Mouse (Mus musculus) lung, postnatal 36 days (tissue): ENCODE results near the gene Pwwp2b.

Source experiments
- DNase-seq: peaks from one replicate; pipeline ENCODE4 v3.0.0; 2022; ENCODE audit warnings: mixed read lengths

The Pwwp2b gene

DNA sequence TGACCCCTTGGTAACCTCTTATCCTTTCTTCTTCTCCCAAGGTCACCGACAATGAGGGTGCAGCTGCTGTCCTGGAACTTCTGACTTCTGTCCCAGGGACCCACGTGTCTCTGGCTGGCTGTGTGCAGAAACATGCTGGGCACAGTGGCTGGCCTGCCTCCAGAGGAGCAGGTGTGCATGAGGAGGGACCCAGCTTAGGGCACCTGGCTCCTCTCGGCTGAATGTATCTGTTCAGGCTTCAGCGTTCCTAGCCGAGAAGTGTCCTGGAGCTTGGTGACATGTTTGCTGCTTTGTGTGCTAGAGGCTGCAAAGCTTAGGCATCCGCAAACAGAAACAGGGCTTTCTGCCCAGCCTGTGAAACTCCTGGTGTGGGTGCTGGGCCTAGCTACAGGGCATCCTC, 18.1 kb downstream of the Pwwp2b start:
- no peak for DNase-seq

DNA sequence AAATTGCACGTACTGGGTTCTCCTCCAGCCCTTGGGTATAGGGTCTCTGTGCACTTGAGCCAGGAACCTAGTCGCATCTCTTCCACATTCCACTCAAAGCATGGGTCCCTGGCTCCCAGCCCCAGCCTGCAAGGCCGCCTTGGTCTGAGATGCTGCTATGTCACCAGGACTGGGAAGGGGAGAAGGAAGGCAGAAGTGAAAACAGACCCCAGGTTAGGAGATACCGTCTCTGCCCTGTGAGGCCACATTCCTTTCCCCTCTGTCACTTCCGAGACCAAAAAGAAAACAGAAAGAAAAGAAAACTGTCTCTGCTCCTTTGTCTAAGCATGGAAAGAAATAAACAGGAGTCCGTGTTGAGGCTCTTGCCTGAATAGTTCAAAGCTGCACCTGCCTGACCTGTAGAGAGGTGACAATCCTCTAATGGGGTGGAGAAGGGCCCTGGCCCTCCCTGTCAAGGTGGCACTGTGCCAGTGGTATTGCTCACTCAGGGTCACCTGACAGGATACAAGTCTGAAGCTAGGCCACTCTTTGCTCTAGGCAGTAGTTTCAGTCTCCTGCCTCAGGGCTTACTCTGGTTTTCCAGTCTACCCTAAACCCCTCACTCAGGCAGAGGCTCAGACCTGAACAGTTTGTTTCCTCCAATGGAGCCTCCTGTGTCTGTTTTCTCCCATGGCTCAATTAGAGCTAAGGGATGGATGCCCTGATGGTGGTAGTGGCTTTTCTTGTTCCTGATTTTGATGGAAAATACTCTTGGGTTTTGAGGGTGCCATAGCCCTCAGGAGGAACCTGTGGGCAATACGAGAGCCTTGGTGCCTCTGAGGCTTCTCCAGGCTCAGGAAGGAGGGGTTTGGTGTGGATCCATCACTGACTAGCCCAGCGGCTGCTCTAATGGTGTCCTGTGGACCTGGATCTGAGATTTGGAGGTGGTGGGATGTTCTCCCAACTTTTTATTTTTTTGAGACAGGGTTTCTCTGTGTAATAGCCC, 18.9 kb downstream of the Pwwp2b start:
- DNase-seq: peak; percentile 81

DNA sequence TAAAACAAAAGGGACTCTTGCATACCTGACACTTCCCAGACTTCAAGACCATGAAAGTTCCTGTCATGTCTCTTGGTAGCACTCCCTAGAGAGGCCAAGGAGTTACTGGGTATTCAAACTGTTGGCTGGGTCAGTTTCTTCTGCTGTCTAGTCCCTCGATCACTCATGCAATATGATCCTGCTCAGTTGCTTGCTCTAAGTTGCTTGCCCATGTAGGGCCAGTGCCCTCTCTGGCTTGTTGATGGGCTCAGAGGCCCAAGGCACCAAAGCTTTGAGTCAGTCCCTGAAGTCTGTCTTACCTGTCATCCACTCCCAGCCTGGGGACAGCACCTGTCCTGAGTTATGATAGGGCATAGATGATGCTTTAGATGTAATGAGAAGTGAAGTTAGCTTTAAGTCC, 22.5 kb downstream of the Pwwp2b start:
- DNase-seq: no peak

DNA sequence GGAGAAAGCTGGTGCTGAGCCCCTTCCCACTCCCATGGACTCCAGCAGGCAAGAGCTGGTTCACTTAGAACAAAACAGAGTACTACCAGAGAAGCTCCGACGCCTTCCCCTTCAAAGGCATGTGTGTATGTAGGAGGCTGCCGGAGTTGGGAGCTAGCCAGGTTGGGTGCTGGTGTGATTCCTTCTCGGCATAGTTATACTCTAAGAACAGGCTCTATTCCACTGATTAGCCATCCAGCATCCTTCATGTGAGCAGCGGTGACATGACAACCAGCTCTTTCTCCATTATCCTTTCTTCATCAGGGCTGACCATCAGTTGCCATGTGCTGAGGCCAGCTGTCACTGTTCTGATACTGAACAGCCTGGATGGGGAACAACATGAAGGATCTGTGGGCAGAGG, 23.6 kb downstream of the Pwwp2b start:
- no peak for DNase-seq

DNA sequence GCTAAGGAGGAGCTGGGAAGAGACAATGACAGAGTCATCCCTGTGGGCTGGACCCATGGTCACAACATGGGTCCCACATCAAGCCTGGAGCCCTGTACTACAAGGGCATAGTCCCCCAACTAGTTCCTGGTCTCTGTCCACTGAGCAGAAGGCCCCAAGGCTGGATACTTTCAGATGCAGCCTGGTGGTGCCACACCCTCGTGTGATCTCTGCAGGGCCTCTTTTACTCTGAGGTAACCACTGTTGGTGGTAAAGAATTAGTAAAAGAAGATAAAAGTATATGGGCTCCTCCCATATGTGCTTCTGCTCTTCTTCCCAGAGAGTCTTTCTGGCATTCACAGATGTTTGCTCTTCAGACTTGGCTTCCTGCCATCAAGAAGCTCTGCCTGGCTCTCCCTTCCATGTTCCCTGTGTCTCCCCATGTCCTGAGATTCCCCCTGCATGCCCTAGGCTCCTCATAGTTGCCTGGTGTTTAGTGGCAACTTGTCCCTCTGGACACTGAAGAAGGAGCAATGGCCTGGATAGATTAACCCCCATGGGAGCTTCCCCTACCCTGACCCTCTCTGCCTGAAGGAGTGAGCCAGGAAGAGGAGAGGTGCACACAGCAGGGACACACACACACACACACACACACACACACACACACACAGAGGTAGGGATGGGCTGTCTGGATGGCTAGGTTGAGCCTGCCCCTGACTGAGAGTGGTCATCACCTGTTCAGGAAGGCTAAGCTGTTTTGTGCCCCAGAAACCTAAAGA, 24.5 kb downstream of the Pwwp2b start:
- peak; percentile 75 for DNase-seq

DNA sequence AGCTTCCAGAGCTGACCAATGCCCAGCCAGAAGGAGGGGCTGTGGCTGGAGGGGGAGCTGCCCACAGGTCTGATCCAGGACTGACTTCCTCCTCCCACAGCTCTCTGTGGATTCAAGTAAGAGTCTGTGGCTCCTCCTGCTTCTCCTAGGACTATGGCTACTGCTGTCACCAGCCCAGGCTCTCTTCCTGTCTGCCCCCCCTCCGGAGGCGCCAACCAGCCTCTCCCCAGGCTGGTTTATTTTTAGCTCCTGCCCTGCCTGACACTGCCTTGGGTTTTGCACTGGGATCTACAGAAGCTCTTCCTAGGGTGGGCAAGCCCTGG, 25.1 kb downstream of the Pwwp2b start:
- peak; percentile 84 for DNase-seq

DNA sequence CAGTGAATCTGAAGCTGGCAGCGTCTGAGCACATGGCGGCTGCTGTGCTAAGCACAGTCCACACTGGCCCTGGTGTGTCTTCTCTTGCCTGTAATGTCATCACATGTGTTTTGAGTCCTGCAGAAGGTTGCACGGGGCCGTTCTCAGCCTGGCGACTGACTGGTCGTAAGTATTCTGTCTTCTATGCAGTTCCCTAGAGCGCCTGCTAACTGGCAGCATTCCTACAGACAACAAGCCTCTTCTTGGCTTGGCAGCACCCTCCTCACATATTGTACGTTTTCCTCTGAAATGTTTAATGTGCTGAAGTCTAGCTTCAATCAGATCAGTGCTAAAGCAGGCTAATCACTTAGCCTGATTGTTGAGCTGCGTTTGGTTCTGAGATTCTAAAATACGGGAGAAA, 27.3 kb downstream of the Pwwp2b start:
- no peak for DNase-seq

DNA sequence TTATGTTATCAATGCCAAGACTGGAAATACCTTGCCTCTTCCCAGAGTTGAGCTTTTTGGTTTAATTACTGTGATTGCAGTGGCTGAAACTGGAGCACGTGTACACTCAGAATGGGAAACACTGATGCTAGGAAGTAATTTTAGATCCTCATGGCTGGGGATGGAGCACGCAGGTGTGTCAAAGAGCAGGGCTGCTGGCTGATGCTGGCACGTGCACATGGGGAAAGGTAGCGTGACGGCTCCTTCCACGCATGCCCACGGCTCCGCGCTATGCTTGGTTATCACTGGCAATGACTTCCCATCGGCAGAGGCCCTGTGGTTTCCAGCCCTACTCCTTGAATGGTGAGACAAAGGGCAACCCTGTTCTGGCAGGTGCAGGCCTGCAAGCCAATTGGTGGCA, 27.9 kb downstream of the Pwwp2b start:
- DNase-seq: no peak

DNA sequence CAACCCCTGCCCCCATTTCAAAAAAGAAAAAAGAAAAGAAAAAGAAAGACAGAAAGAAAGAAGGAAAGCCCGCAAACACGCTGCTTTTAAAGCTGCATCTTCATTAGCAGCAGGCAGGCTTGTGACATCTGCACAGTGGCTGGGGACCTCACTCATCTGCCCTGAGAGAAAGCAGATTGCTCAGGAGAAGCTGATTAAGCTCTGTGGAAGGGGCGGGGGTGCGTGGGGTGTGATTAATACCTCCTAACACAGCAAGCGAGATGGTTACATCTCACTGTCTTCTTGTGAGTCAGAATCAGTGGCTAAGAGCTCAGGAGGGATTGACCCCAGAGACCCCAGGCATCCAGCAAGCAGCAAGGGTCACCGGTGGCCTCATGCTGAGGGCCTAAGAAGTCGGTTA, 29.3 kb downstream of the Pwwp2b start:
- no peak for DNase-seq

DNA sequence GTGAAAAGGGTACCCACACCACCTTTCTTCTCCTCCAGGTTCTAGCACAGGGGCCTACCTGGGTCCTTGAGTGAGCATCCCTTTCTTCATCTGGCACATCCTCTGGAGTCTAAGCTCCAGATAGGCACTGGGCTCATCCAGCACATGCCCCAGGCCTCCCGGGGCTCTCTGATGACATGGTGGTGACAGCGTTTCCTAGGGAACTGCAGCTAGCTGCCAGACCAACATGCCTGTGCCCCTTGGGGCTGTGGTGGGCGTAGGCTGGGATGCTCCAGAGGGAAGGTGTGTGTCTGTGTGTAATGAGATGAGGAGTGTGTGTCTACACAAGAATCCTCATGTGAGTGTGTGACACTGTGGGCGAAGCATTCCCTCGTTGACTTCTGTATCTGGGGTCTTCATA, 31.3 kb downstream of the Pwwp2b start:
- no peak for DNase-seq

DNA sequence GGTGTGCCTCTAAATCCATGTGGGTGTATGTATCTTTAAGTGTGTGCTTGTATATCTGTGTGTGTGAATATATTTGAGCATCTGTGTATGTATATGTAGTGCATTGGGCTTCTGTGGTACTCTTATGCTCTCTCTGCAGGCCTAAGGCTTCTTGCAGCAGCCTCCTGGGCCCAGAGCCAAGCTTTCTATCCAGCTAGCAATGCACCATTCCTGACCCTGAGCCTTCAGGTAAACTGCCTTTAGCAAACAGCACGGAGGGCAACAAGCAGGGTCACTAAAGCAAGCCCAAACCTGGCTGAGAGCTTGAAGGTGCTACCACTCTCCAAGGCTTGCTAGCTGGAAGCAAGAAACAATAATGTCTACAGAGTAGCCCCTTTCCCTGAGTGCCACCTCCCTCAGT, 31.8 kb downstream of the Pwwp2b start:
- DNase-seq: no peak

DNA sequence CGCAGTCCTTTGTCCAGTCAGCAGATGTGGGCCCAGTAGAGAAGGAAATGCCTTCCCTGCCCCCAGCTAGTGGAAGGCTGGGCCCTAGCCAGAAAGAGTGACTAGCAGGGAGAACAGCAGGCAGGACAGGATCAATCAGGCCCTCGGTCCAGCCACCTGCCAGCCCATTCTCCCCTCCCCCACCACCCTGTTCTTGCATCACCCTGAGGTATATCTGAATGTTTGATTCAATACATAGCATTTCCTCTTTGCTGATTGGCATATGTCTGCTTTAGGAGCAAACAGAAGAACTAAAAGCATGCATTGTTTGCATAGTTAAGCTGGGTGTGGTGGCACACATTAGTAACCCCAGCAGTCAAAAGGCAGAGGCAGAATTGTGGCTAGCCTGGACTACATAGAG, 32.9 kb downstream of the Pwwp2b start:
- DNase-seq: peak; percentile 61

DNA sequence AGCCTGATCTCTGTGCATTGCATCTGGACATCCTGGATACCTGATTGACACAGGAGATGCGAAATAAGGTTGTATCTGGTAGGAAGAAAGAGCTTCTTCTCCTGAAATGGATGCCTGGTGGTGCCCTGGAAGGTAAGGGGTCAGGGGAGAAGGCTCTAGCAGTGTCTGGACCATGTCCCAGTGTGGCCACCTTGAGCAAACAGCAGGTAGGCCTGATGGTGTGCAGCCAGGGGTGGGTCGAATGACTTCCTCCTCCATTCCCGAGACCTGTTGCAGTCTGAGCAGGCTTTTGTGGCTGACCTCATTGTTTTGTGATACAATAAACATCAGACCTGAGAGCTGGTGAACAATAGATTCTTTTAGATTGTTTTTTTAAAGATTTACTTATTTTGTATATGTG, 33.8 kb downstream of the Pwwp2b start:
- no peak for DNase-seq

DNA sequence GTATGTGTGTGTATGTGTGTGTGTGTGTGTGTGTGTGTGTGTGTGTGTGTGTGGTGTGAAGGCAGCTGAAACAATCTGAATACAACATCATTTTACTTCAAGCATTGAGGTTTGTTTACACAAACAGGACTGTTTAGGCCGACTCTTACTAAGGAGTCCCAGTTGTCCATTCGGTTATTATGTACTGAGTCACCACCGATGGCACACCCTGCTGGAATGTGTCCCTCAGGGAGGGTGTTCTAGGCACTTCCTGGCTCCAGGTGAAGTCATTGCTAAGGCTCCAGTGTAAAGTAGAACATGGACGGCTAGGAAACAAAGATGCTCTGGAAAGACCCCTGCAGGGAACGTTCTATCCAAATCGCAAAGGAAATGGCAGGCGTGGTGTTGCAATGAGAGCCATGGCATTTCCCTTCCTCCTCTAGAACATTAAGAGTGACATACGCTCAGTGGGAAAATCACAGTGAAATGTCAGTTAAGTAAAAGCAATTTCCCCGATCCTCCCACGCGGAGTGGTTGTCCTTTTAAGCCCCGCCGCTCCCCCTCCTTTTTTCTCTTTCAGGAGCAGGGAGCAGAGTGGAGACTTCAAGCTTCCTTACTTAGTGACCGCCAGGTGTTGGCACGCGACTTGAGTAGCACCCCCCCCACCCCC, 37.1 kb downstream of the Pwwp2b start:
- DNase-seq: no peak

DNA sequence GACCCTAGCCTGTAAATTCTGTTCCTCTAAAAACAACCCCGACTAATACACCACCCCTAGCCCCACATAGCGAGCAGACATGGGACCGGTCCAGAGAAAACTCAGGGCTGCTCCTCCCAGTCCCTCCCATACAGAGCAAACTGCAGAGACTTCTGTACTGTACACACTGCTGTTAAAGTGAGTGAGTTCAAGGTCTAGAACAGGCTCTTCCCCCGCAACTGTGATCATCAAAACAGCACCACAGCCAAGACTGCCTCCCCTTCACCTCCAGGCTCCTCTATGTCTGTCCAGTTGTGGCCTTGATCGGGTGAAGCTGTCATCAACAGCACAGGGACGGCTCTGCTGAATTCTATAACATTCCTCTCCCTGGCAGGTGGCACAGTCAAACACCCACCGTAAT, 40.3 kb downstream of the Pwwp2b start:
- no peak for DNase-seq

DNA sequence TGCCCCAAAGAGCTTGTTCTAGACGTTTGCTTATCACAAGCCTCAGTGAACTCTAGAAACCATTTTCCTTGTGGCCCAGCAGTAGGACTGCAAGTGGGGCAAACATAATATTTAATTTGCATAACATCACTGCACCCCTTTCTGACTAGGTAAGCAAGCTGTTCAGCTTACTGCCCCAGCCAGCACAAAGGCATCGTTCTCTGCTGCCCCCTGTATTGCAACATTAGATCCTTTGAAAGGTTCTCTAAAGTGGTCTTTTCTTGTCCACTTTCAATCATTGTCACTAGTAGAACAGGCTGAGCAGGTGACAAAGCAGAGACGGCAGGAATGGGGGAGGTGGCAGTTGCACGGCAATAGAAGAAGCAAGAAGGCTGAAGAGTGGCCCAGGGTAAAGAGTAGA, 45.1 kb downstream of the Pwwp2b start:
- peak; percentile 42 for DNase-seq

DNA sequence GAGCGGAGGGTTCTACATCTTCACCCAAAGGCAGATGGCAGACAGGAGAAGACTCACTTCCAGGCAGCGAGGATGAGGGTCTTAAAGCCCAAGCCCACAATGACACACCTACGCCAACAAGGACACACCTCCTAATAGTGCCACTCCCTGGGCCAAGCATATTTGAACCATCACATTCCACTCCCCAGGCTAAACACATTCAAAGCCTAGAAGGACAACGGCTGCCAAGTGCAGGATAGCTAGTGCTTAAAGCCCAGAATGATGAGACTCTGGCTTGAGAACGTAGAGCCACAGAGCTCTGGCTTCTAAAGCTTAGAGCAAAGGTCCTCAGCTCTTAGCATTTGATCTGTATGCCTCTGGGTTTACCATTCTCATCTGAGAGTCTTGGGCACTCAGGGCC, 45.8 kb downstream of the Pwwp2b start:
- DNase-seq: no peak

DNA sequence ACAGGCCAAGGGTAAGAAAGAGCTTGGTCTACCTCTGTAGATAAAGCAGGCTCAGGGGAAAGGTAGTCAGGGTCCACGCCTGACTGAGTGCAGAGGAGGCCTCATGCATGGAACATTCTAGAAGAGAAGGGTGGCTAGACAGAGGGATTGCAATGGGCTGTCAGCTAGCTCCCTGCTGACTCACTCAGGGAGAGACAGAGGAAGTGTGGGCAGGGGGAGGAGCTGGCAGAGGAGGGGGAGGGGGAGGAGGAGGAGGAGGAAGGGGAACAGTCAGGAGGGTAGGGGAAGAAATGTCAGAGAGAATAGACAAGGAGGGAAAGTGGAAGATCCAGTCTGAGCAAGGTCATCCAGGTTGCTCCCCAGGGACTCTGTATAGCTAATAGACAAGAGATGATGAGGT, 47.4 kb downstream of the Pwwp2b start:
- no peak for DNase-seq

DNA sequence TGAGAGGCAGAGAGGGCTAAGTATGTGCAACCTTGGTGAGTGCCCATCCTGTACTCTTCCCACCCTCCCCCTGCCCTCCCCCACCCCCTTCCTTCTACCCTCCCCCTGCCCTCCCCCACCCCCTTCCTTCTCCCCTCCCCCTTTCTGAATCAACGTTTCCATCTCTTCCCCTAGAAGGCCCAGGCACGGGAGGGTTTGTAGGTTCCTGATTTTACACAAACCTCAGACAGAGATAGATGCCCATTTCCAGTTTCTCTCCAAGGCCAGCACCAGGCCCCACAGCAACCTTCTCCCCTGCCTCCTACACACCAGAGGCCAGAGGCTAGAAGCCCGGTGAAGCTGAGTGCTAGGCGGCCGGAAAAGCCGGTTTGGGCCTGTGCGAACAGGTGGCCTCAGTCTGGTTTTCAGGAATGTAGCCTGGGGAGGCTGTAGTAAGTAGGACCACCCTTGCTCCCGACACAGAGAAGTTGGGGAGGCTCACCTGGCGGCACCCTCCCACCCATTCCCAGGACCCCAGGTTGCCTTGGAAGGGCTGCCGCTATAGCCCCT, 48.3 kb downstream of the Pwwp2b start:
- peak; percentile 46 for DNase-seq

DNA sequence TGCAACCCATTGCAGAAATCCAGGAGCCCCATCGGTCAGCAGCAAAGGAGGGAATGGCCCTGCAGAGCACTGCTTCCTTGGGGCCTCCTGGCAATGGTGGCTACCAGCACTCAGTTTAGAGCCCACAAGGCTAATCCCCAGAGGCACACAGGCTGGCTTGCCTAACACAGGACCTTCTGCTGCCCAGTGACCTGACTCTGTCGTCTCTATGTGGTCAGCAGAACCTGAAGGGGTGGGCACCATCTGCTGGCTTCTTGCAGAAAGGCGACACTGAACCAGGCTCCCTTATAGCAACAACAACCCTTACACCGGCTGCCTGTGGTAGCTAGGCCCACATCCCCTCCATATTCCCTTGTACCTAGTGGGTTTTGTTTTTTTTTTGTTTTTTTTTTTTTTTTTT, 50.2 kb downstream of the Pwwp2b start:
- DNase-seq: peak; percentile 71

DNA sequence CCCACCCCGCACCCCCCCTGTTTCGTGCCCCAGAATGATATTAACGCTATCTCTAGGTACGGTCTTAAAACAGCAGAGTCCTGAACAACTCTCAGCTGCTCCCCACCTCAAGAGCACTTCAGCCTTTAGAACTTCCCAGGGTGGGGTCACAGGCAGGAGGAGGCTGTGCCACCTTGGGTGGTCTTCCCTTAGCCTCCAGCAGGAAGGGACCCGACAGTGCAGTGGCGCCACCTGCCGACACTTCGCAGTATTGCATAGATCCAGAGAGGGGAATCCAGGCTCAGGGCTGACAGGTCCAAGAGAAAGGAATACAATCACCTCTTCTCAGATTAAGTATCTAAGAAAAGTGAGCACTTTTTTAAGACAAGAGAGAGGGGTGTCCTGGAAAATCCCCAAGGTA, 51.1 kb downstream of the Pwwp2b start:
- peak; percentile 90 for DNase-seq

DNA sequence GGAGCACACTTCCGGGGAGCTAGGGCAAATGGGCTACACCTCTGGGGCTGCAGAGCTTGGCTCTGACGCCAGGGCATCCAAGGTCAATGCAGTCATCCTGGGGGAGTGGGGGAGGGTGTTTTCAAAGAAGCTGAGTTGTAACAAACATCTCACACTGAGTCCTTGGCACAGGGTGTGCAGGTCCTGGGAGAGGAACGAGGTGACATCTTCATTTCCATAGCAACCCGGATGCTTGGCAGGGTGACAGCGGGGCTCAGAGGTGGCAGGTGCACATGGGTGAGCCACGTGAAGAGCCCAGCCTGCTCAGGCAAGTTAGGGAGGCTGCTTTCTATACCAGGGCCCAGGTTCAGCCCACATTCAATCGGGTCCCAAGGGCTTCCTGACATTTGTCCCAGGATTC, 52.1 kb downstream of the Pwwp2b start:
- no peak for DNase-seq

DNA sequence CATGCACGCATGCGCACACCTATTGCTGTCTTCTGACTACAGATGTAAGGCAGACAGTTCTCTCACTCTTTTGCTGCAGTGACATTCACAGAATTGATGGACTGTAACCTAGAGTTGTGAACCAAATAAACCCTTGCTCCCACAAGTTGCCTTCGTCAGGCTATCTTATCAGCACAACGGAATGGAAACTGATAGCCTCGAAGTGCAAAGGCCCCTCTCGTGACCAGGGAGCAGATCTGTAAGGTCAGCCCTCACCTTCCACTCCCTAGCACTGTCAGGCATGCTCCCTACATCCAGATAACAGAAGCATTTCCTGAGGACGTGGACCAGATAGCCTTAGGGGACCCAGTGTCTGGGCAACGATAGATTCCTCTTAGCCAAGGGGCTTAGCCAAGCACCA, 53.2 kb downstream of the Pwwp2b start:
- no peak for DNase-seq

DNA sequence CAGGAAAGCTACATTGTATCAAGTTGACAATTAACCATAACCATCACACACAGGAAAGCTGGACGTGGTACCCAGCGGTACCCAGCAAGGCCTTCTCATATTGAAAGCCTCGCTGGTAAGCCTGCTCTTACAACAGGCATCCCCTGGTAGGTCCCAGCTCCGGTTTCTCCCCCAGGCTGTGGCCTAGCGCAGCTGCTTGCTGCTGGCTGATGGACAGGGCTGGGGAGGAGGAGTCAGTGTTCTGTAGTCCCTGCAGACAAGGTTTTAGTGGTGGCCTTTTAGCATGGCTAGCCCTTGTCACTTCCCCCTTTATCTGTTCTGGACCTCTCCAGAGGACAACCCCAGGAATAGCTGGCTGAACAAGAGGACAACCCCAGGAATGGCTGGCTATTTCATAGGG, 54.0 kb downstream of the Pwwp2b start:
- DNase-seq: no peak
